Mouse (Mus musculus): ENCODE results near the gene Cracr2b.

DNA sequence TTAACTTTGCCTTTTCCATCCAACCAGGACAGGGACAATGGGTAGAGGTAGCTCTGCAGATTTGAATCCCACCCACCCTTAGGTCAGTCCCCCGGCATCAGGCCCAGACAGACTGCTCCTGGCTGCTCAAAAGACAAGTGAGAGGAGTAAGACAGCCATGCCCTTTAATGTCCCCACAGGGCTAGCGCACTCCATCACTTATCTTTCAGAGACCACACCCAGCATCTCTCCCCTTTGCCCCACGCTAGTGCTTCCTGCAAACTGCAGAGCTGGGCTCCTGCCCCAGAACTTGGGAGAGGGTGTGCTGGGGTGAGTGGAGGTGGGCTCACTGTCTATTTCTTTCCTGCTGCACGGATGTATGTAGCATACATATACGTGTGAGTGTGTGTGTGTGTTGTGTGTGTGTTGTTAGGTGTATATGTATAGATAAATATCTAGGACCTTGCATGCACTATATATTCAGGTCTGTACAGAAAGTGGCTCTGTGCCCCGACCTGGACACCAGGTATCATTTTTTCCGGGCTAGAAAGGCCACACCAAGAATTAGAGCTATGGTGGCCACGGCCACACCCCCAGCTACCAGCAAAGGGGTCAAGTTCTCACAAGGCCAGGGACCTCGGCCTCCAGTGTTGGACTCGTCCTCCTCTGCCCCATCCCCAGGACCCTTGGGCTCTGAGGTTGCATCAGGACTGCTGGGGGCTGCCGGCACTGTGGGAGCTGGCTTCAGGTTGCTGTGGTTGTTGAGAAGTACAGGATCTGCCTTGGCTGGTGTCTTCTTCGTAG lies 33.8 kb upstream of the Cracr2b start:
- TF ChIP-seq CTCF (IDR thresholded peaks at IDR 0.05; ENCODE audit: control insufficient read depth, insufficient read depth, low read length): no peak
- TF ChIP-seq POLR2A (IDR thresholded peaks at IDR 0.05; ENCODE audit: borderline replicate concordance, control insufficient read depth, low read depth, low read length): no peak
